Mouse (Mus musculus): ENCODE measurements around the gene Zfp422. TPM values are rescaled to one million over a fixed set of nuclear protein-coding genes. Genes with fewer than 3 reads are reported as not detected.

The Zfp422 gene
- polyA plus RNA-seq (2015; fragmentation: Nextera tagmentation; extraction: Ambion mirVana), result 37.5 and 47.2 TPM in 2 replicates

DNA sequence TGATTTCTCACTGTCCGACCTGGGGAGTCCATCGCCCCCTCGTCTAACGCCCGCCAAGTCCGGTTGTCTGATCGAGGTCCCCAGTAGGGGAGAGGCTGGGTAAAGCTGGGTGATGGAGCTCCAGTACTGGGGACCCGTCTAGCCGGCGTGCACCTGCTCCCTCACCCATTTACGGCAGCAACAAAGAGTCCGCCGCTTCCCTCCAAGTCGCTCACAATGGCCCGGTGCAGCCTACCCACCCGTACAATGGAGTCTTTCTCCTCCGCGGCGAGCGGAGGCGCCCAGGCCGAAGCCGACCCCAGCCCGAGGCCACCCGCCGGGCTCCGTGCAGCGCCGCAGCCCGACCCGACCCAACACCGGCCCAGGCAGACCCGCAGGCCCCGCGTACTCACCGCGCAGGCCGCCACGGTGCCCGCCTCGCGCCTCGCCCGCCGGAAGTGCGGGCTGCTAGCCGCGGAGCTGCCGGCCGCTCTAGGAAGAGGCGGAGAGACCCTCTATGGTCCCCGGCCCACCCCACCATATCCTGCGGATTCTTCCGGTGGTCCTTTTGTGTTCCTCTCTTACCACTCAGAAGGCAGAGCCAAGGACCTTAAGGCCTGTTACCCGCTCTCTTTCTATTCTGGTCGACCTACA lies at the start of gene Zfp422:
Zfp422 (minus strand) TSS at position 461 of the 633 bp plus-strand sequence.

DNA sequence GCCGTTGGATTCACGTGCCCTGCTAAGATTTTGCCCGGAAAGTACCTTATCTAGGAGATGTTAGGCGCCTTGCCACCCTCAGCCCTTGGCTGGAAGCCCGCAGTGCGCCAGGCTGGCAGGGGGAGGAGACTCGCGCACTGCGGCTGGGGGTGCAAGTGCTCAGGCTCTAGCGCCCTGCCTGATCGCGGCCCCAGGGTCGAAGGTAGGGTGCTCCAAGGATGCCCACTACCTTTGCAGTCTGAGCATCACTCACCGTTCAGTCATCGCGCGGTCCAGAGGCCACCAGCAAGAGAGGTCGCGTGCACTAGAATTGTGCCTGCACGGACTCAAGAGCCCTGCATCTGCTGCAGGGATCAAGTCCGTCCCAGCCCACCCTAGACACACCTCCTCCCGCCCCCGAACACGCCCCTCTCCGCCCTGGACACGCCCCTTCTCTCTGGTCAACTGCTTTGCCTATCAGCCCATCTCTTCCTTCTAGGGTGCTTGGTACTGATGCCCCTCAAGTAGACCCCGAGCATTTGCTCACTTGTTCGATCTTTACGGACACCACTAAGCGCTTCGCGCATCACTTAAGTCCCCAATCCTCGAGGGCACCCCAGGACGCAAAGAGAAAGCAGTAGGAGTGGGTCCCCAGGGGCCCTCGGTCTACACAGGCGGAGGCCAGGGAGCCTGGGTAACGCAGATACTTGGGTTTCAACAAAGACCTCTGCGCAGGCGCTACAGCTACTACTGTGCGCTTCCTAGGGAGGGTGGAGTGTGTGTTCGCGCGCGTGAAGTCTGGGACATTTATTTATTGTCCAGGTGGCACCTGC lies 44.9 kb upstream of the Zfp422 start, which contains the start of gene Rassf4:
Rassf4 (minus strand) TSS at position 482 of the 812 bp plus-strand sequence.

DNA sequence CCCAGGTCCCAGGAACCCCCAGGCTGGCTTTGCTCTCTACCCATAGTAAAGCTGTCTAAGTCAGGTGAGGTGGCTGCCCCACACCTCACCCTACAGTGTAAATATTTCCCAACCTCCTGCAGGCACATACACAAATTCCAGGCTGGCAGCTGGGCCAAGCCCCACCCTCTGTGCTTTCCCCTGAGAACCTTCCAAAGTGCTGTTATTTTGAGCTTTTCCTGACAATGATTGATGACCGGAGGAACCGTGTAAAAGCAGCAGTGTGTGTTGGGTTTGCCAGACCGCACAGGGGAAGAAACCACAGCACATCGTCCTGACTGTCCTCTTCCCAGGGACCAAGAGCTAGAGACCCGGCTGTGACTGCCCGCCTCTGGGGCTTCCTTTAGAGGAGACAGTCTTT lies 21.6 kb upstream of the Zfp422 start, which contains the start of gene Depp1:
Depp1 (plus strand) TSS at position 204 of the 400 bp plus-strand sequence.

DNA sequence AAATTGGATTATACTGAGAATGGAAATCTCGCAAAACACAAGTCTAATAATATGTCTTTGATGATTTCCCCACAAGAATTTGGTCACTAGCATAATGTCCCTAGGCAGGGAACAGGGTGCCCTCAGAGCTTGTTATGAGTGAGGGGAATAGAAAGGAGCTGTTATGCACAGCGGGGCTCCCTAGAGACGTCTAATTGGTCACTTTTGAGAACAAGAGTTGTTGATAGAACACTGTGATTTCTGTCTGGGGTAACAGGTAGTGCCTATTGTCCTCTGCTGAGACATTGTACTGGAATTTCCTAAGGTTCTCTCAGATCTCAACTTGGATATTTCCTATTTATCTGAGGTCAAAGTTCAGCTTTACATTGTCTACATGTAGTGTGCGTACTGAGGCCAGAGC lies 44.7 kb downstream of the Zfp422 start, which contains the start of gene Olfr215:
Olfr215 (minus strand) TSS at position 101 of the 400 bp plus-strand sequence.

Small RNA genes lying within 50 kb of the gene (microRNA-seq; reads per million reads assigned to microRNA genes)
- 0.93 reads per million for gene Mir7043

Other genes with a start within 250 kb of the Zfp422 start
- gene Alox5, start 167.8 kb downstream of the Zfp422 start, polyA plus RNA-seq (2015; fragmentation: Nextera tagmentation; extraction: Ambion mirVana), result 2.7 and 5.5 TPM in 2 replicates
- gene Olfr211, start 139.9 kb downstream of the Zfp422 start, polyA plus RNA-seq (2015; fragmentation: Nextera tagmentation; extraction: Ambion mirVana), result not detected in 2 replicates
- gene Olfr212, start 122.5 kb downstream of the Zfp422 start, polyA plus RNA-seq (2015; fragmentation: Nextera tagmentation; extraction: Ambion mirVana), result not detected in 2 replicates
- gene Olfr213, start 90.5 kb downstream of the Zfp422 start, polyA plus RNA-seq (2015; fragmentation: Nextera tagmentation; extraction: Ambion mirVana), result not detected in 2 replicates
- 0.17 and 0.46 TPM in 2 replicates for gene Gm5580, start 77.9 kb downstream of the Zfp422 start, polyA plus RNA-seq (2015; fragmentation: Nextera tagmentation; extraction: Ambion mirVana)
- not detected in 2 replicates for gene Olfr214, start 74.8 kb downstream of the Zfp422 start, polyA plus RNA-seq (2015; fragmentation: Nextera tagmentation; extraction: Ambion mirVana)
- gene Olfr215, start 44.8 kb downstream of the Zfp422 start, polyA plus RNA-seq (2015; fragmentation: Nextera tagmentation; extraction: Ambion mirVana), result not detected in 2 replicates
- gene Depp1, start 21.6 kb upstream of the Zfp422 start, polyA plus RNA-seq (2015; fragmentation: Nextera tagmentation; extraction: Ambion mirVana), result 30.6 and 34.3 TPM in 2 replicates
- 4.6 and 5.8 TPM in 2 replicates for gene Rassf4, start 45.0 kb upstream of the Zfp422 start, polyA plus RNA-seq (2015; fragmentation: Nextera tagmentation; extraction: Ambion mirVana)
- 0.01 TPM in 2 replicates for gene Tmem72, start 87.9 kb upstream of the Zfp422 start, polyA plus RNA-seq (2015; fragmentation: Nextera tagmentation; extraction: Ambion mirVana)